Mouse (Mus musculus): ENCODE measurements at regions not wholly inside any gene's neighbourhood (a gene's known extent, or its start where the extent isn't known, plus 50 kb on each side); places are given as distances from the start of the nearest gene placed in this dataset.

GRCm38 (mm10) chr1:185519811-185520210, 65.2 kb downstream of the Slc30a10 start:
- DNase-seq (ENCODE audit: low spot score in 2 of 2) = no peak

- no peak for DNase-seq (ENCODE audit: low spot score in 2 of 2)
Observed at GRCm38 (mm10) chr1:185524020-185524419, 69.4 kb downstream of the Slc30a10 start.

GRCm38 (mm10) chr1:185533471-185533870, 78.8 kb downstream of the Slc30a10 start:
- DNase-seq (ENCODE audit: low spot score in 2 of 2) = no peak

GRCm38 (mm10) chr1:185534129-185534528, 79.5 kb downstream of the Slc30a10 start:
- no peak for DNase-seq (ENCODE audit: low spot score in 2 of 2)

- DNase-seq (ENCODE audit: low spot score in 2 of 2) = no peak
Observed at GRCm38 (mm10) chr1:185535321-185535720, 80.7 kb downstream of the Slc30a10 start.

- no peak for DNase-seq (ENCODE audit: low spot score in 2 of 2)
Observed at GRCm38 (mm10) chr1:185537236-185537635, 82.6 kb downstream of the Slc30a10 start.

- no peak for DNase-seq (ENCODE audit: low spot score in 2 of 2)
Observed at GRCm38 (mm10) chr1:185539458-185539857, 84.8 kb downstream of the Slc30a10 start.

- DNase-seq (ENCODE audit: low spot score in 2 of 2) = peak in 1 of 2 experiments; percentile 22
Observed at GRCm38 (mm10) chr1:185546346-185546745, 91.7 kb downstream of the Slc30a10 start.

GRCm38 (mm10) chr1:185572761-185573530, 118.3 kb downstream of the Slc30a10 start:
- peak; percentile 22 to 39 for DNase-seq (ENCODE audit: low spot score in 2 of 2)

- DNase-seq (ENCODE audit: low spot score in 2 of 2) = no peak
Observed at GRCm38 (mm10) chr1:185574978-185575377, 120.3 kb downstream of the Slc30a10 start.

- no peak for DNase-seq (ENCODE audit: low spot score in 2 of 2)
Observed at GRCm38 (mm10) chr1:185579824-185580223, 125.2 kb downstream of the Slc30a10 start.

GRCm38 (mm10) chr1:185585191-185585870, 130.7 kb downstream of the Slc30a10 start:
- no peak for DNase-seq (ENCODE audit: low spot score in 2 of 2)

GRCm38 (mm10) chr1:185587671-185588347, 133.2 kb downstream of the Slc30a10 start:
- DNase-seq (ENCODE audit: low spot score in 2 of 2) = no peak

GRCm38 (mm10) chr1:185588348-185588719, 133.7 kb downstream of the Slc30a10 start:
- no peak for DNase-seq (ENCODE audit: low spot score in 2 of 2)

- no peak for DNase-seq (ENCODE audit: low spot score in 2 of 2)
Observed at GRCm38 (mm10) chr1:185596815-185597214, 142.2 kb downstream of the Slc30a10 start.

GRCm38 (mm10) chr1:185598514-185598913, 143.9 kb downstream of the Slc30a10 start:
- no peak for DNase-seq (ENCODE audit: low spot score in 2 of 2)

- no peak for DNase-seq (ENCODE audit: low spot score in 2 of 2)
Observed at GRCm38 (mm10) chr1:185601166-185601565, 146.5 kb downstream of the Slc30a10 start.

- DNase-seq (ENCODE audit: low spot score in 2 of 2) = no peak
Observed at GRCm38 (mm10) chr1:185605996-185606395, 151.3 kb downstream of the Slc30a10 start.

GRCm38 (mm10) chr1:185607611-185608010, 153.0 kb downstream of the Slc30a10 start:
- no peak for DNase-seq (ENCODE audit: low spot score in 2 of 2)

- DNase-seq (ENCODE audit: low spot score in 2 of 2) = no peak
Observed at GRCm38 (mm10) chr1:185608440-185608839, 153.8 kb downstream of the Slc30a10 start.

- no peak for DNase-seq (ENCODE audit: low spot score in 2 of 2)
Observed at GRCm38 (mm10) chr1:185610586-185610985, 155.9 kb downstream of the Slc30a10 start.

GRCm38 (mm10) chr1:185615819-185616429, 161.3 kb downstream of the Slc30a10 start:
- no peak for DNase-seq (ENCODE audit: low spot score in 2 of 2)
